Mouse (Mus musculus) lung, postnatal 0 days (tissue): ENCODE results near the gene Cdk17. TPM values are rescaled to one million over a fixed set of nuclear protein-coding genes. Genes with fewer than 3 reads are reported as not detected.

Source experiments
- ATAC-seq: fragments of 200-750 bp; cut with Nextera tagmentation; 2 replicates; pipeline ENCODE4 v1.8.0; 2017; ENCODE audit warnings: moderate library complexity
- DNase-seq: peaks from one replicate; pipeline ENCODE4 v3.0.0-alpha.2; 2016; ENCODE audit warnings: low spot score
- H3K27ac ChIP-seq: fragments of 300-500 bp; sonication (generic); 2 replicates; pipeline ENCODE4 v1.5.1; 2014; ENCODE audit warnings: antibody characterized with exemption, mild to moderate bottlenecking, low read length, mixed read lengths
- H3K27me3 ChIP-seq: fragments of 300-500 bp; sonication (generic); replicated peaks from 2 replicates; pipeline ENCODE4 v1.6.1; 2014; ENCODE audit warnings: low read length, mixed read lengths; ENCODE audit not compliant: insufficient read depth
- H3K36me3 ChIP-seq: fragments of 300-500 bp; sonication (generic); 2 replicates; pipeline ENCODE4 v1.6.1; 2014; ENCODE audit warnings: low read length, mixed read lengths; ENCODE audit not compliant: insufficient read depth
- H3K4me1 ChIP-seq: fragments of 300-500 bp; sonication (generic); 2 replicates; pipeline ENCODE4 v1.6.1; 2014; ENCODE audit warnings: antibody characterized with exemption, low read depth, low read length, mixed read lengths; ENCODE audit not compliant: insufficient read depth
- H3K4me2 ChIP-seq: fragments of 300-500 bp; sonication (generic); replicated peaks from 2 replicates; pipeline ENCODE4 v1.6.1; 2014; ENCODE audit warnings: low read depth, mild to moderate bottlenecking, low read length, moderate library complexity, mixed read lengths
- H3K4me3 ChIP-seq: fragments of 300-500 bp; sonication (generic); 2 replicates; pipeline ENCODE4 v1.5.1; 2014; ENCODE audit warnings: low read depth, low read length
- H3K9ac ChIP-seq: fragments of 300-500 bp; sonication (generic); replicated peaks from 2 replicates; pipeline ENCODE4 v1.6.1; 2014; ENCODE audit warnings: low read depth, mild to moderate bottlenecking
- H3K9me3 ChIP-seq: fragments of 300-500 bp; sonication (generic); 2 replicates; pipeline ENCODE4 v1.6.1; 2016; ENCODE audit warnings: low read length, mixed read lengths
- CTCF ChIP-seq: IDR thresholded peaks from 2 replicates; pipeline ENCODE4 v1.5.1; 2016; ENCODE audit warnings: antibody characterized with exemption, mild to moderate bottlenecking
- EP300 ChIP-seq: IDR thresholded peaks from 2 replicates; pipeline ENCODE4 v1.6.1; 2016; ENCODE audit warnings: antibody characterized with exemption, mild to moderate bottlenecking, control low read depth
- WGBS: fragments of 180-500 bp; shearing (Covaris S2); extraction: QIAGEN DNeasy Blood & Tissue Kit; methylation state at CpG from one replicate; pipeline ENCODE4 v1.1.7; 2014; 5-methylcytosine and 5-hydroxymethylcytosine counted together
- polyA plus RNA-seq: library from polyadenylated mRNA; unstranded; fragments of >200 nt; fragmentation: Nextera tagmentation; extraction: Ambion mirVana; gene quantifications from 2 replicates; pipeline ENCODE4 v1.2.1, GENCODE M21; 2015

The Cdk17 gene
- polyA plus RNA-seq, 1 experiment from 2014 or later = 12.6 TPM

DNA sequence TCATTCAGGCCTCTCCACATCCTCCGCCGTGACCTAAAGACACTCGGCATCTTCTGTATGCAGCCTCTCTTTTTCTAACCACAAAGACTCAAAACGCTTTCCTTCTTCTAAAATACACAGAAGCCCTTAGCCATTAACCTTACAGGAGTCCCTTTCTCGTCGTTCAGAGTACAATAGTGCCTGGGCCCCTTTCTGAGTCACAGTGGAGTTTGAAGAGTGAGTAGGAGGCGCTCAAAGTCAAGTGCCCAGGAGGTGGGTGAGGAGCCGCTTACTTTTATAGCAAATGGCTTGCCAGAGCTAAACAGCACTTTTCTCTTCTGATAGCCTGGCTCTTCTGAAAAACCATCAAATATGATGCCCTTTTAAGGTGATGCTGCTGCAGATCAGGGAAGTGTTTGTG, 67.2 kb downstream of the Cdk17 start:
- no peak overlapping the region for H3K27ac ChIP-seq
- peak; percentile 53 for DNase-seq

DNA sequence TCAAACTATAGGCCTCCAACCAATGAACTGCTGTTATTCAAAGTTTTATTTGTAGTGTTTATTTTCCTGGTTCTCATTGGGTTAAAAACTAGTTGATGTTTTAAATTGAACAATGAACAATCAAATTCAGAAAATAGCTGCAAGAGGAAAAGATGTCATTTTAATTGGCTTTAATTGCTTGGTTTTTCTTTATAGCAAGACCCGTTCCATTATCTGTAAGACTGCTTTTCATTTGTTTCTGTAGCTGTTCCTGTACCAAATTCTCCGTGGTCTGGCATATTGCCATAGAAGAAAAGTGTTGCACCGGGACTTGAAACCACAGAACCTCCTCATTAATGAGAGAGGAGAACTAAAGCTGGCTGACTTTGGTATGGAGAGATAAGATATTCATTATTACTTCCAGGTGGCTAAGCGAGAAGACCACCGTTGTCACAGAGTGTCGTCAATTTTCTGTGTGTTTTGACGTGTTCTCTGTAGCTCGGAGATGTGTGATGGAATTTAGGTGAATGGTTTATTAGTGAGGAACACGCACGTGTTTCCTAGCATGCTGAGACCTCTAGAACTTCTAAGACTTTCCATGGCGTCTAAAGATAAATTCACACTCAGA, 67.8 kb downstream of the Cdk17 start:
- Histone ChIP-seq H3K9ac (no peak overlapping the region), H3K9me3 (no peaks in the 10 kb centered on the region), H3K4me2 (no peak overlapping the region), H3K36me3 (no peaks in the 10 kb centered on the region), H3K27me3 (no peaks in the 10 kb centered on the region), H3K27ac (no peak overlapping the region), H3K4me3 (no peak overlapping the region), H3K4me1 (no peaks in the 10 kb centered on the region)
- DNase-seq = no peak
- TF ChIP-seq CTCF (no peak), EP300 (no peak)
- WGBS = 59% methylated on average over 11 of the region's 11 CpGs
- no peak for ATAC-seq

More for the DNA sequence above, 67.2 kb downstream of the Cdk17 start:
- H3K4me1 ChIP-seq = no peaks in the 10 kb centered on the region
- H3K4me3 ChIP-seq = no peak overlapping the region
- 41% methylated on average over 8 of the region's 8 CpGs for WGBS
- no peak overlapping the region for H3K4me2 ChIP-seq
- peak; percentile 56 for ATAC-seq
- H3K9ac ChIP-seq = no peak overlapping the region
- H3K27me3 ChIP-seq = no peaks in the 10 kb centered on the region
- TF ChIP-seq CTCF (no peak), EP300 (no peak)
- H3K36me3 ChIP-seq = no peaks in the 10 kb centered on the region
- no peaks in the 10 kb centered on the region for H3K9me3 ChIP-seq

DNA sequence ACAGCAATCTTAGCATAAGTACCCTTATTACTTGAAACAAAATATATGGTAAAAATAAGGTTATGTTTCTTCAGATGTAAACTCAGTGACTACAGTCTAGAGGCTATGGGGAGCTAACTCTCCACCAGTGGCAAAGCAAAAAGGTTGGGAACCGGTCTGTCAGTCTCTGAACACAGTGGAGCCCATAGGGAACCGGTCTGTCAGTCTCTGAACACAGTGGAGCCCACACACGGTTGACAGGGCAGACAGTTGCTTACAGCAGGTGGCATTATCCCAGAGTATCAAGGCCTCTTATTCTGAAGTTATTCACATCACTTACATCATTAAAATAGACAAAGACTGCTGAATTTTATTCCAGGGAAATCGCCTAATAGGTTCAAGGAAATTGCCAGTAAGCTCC, 70.8 kb downstream of the Cdk17 start:
- H3K9ac ChIP-seq = no peak overlapping the region
- TF ChIP-seq EP300 (no peak), CTCF (no peak)
- H3K27me3 ChIP-seq = no peaks in the 10 kb centered on the region
- no peaks in the 10 kb centered on the region for H3K36me3 ChIP-seq
- ATAC-seq = no peak
- no peaks in the 10 kb centered on the region for H3K9me3 ChIP-seq
- DNase-seq = no peak
- H3K4me1 ChIP-seq = no peaks in the 10 kb centered on the region
- H3K4me3 ChIP-seq = no peak overlapping the region
- H3K4me2 ChIP-seq = no peak overlapping the region
- 80% methylated on average over 4 of the region's 4 CpGs for whole genome bisulfite sequencing
- no peak overlapping the region for H3K27ac ChIP-seq

DNA sequence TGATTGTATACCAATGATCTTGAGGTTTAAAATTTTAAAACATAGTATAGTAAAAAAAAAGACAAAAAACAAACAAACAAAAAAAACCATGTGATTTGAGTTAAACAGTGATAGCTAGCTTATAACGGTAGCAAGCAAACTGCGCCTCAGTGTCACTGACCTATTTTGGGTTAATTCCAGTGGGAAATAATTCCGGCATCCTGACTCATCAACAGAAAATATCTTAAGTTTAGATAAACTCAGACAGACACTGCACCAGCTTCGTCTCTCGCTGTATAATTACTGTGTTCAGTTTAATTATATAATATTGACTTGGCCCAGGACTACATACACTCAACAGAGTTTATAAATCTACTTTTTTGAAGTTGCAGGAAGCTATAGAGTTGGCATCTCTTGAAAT, 71.2 kb downstream of the Cdk17 start:
- Histone ChIP-seq H3K36me3 (peaks cover under 1% of the 10 kb centered on the region; the same call in 1 of the 2 replicates), H3K27me3 (no peaks in the 10 kb centered on the region), H3K9ac (no peak overlapping the region), H3K4me2 (no peak overlapping the region), H3K27ac (no peak overlapping the region), H3K4me1 (no peaks in the 10 kb centered on the region), H3K4me3 (no peak overlapping the region), H3K9me3 (no peaks in the 10 kb centered on the region)
- TF ChIP-seq CTCF (no peak), EP300 (no peak)
- DNase-seq (no peak), ATAC-seq (no peak)
- WGBS = 79% methylated on average over 5 of the region's 5 CpGs

DNA sequence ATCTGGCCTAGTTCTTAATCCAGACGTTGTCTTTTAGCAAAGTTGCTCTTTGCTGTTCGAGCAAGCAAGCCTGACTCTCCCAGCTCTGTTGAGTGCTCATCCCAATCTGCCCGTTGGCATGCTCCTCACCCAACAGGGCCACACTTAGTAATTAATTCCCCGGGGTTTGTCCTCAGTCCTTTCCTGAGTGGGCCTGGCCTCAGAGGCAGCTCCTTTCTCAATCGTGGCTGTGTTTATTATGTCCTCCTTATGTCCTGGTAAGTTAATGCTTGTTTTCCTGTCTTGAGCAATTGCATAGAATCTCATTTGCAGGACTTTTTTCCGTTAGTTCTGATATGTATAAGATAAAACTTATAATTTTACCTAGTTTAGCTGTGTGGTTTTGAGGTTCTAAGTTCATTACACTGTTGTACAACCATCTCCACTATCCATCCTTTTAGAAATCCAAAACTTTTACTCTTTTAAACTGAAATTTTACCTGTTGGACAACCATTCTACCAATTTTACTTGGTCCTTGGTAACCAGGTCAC, 73.1 kb downstream of the Cdk17 start:
- H3K9ac ChIP-seq = no peak overlapping the region
- WGBS = 72% methylated on average over 6 of the region's 6 CpGs
- no peak for TF ChIP-seq CTCF
- TF ChIP-seq EP300 = no peak
- H3K27me3 ChIP-seq = no peaks in the 10 kb centered on the region
- DNase-seq (no peak), ATAC-seq (no peak)
- H3K4me3 ChIP-seq = no peak overlapping the region
- H3K4me2 ChIP-seq = no peak overlapping the region
- no peaks in the 10 kb centered on the region for H3K9me3 ChIP-seq
- H3K27ac ChIP-seq = no peak overlapping the region
- H3K36me3 ChIP-seq = peaks cover 5% of the 10 kb centered on the region; the same call in 1 of the 2 replicates
- no peaks in the 10 kb centered on the region for H3K4me1 ChIP-seq

DNA sequence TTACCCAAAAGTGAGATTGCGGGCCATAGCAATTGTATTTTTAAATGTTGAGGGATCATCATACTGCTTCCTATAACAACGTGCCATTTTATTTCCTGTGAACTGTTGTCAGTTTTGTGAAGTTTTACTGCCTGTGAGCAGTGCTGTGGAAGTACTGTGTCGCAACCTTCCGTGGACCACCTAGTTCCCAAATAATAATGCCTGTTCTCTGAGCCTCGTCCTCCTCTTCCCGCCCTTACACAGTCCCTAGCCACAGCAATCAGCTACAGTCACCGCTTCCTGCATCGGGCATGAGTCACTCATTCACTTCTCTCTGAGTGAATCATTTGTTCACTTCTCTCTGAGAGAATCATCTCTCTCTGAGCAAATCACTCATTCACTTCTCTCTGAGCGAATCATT, 74.0 kb downstream of the Cdk17 start:
- H3K4me2 ChIP-seq = no peak overlapping the region
- H3K9ac ChIP-seq = no peak overlapping the region
- no peak overlapping the region for H3K27ac ChIP-seq
- WGBS = 84% methylated on average over 9 of the region's 9 CpGs
- DNase-seq = no peak
- H3K4me3 ChIP-seq = no peak overlapping the region
- no peaks in the 10 kb centered on the region for H3K9me3 ChIP-seq
- peaks cover 5% of the 10 kb centered on the region; the same call in 1 of the 2 replicates for H3K36me3 ChIP-seq
- ATAC-seq = no peak
- no peaks in the 10 kb centered on the region for H3K4me1 ChIP-seq
- TF ChIP-seq CTCF = no peak
- TF ChIP-seq EP300 = no peak
- no peaks in the 10 kb centered on the region for H3K27me3 ChIP-seq
